Mouse (Mus musculus): ENCODE results near the gene Sh2d7. TPM values are rescaled to one million over a fixed set of nuclear protein-coding genes. Genes with fewer than 3 reads are reported as not detected.

Gene Sh2d7
- polyA plus RNA-seq (2015; fragmentation: Nextera tagmentation; extraction: Ambion mirVana) = not detected in 2 replicates

DNA sequence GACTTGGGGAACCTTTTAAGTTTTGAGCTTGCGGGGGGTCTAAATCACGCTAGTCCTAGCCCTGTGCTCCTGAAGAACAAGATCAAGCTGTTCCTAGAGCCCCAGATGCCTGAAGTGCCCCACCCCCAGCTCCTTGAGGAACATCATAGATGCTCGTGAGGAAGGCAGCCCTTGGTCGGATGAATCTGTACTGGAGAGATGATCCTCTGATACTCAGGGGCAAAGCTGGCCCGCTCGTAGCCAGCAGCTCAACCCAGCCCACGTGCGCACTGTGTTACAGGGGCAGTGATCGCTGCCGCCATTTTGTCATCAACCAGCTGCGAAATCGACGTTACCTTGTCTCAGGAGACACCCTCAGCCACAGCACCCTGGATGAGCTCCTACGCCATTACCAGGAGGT is at the start of gene Sh2d7:
Gene Sh2d7, plus strand, starts transcription at position 301 of the 400 bp plus-strand sequence.

GRCm38 (mm10) chr9:54501453-54502110 is 37.2 kb upstream of the Sh2d7 start, which contains the start of gene Dmxl2:
Gene Dmxl2, minus strand, starts transcription at chr9:54501626.

DNA sequence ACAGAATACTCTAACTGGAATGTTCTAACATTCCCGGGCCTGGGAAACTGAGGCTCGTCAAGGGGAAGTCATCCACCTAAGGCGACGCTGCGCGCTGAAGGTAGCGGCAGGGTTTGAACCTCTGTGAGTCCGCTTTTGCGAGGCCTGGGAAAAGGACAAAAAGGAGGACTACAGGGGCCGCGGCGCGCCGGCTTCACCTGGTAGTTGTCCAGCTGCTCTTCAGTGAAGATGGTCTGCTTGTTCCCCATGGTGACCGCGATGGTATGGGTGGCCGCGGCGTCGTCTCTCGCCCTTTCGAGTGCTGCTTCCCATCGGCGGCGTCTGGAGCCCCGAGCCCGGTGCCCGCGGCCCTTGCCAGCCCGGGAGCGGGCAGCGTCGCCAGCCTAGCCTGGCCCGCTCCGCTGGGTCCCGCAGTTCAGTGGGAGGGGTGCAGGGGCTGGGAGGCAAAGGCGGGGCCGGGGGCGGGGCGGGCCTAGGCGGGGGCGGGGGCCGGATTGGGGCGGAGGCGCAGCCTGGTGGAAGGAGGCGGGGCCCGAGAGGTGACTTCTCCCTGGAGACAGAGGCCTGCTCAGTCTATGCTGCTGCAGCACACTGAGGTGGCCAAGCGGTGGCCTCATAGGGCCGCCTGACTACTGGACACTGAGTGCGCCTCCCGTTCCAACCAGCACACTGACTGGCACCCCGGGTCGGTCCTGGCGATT is 21.1 kb downstream of the Sh2d7 start, which contains the start of gene Cib2:
Gene Cib2, minus strand, starts transcription at position 448 of the 701 bp plus-strand sequence.

DNA sequence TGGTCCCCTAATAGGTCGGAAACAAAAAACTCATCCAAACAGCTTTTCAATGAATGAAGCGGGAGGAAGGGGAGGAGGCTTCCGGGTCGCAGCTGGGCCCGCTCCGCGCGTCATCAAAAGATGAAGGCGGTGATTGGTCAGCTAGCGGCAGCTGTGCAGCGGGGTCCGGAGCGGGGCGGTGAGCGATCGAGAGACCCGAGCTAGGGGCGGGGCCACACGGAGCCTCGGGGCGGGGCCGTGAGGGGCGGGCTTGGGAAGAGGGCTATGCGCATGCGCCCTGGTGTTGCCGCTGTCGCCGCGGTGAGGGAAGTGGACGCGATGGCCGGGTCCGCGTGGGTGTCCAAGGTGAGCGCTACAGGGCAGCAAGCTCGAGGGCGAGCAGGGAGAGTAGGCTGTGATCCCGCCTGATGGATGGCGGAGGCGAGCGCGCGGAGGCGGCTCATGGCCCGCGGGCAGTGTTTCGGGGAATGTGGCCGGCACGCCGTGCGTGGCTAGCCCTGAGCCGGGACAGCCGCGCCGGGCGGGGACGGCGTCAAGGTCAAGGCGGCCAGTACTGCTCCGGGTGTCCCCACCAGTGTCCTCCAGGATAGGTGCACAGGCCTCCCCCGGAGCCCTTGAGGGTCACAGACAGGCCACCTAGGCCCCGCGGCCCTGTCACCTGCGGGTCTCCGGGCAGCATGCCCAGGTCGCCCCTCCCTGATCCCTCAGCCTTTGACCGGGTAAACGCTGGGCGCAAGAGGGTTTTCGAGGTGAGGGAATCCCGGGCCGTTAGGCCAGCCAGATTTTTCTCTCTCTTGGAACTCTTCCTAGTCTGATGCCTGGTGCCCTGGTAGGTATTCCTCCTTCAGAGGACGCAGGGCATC is 47.6 kb downstream of the Sh2d7 start, which contains the start of gene Idh3a:
Gene Idh3a, plus strand, starts transcription at position 136 of the 863 bp plus-strand sequence.

Other genes starting within 250 kb of the Sh2d7 start
- 2.5 and 4.6 TPM in 2 replicates for gene Dmxl2, start 37.4 kb upstream of the Sh2d7 start, polyA plus RNA-seq (2015; fragmentation: Nextera tagmentation; extraction: Ambion mirVana)
- 3.2 and 3.4 TPM in 2 replicates for gene Cib2, start 21.2 kb downstream of the Sh2d7 start, polyA plus RNA-seq (2015; fragmentation: Nextera tagmentation; extraction: Ambion mirVana)
- 80.0 and 88.4 TPM in 2 replicates for gene Idh3a, start 47.4 kb downstream of the Sh2d7 start, polyA plus RNA-seq (2015; fragmentation: Nextera tagmentation; extraction: Ambion mirVana)
- 1.9 and 3.6 TPM in 2 replicates for gene Acsbg1, start 122.9 kb downstream of the Sh2d7 start, polyA plus RNA-seq (2015; fragmentation: Nextera tagmentation; extraction: Ambion mirVana)
- gene Dnaja4, start 159.9 kb downstream of the Sh2d7 start, polyA plus RNA-seq (2015; fragmentation: Nextera tagmentation; extraction: Ambion mirVana) = 3.9 and 4.3 TPM in 2 replicates
- gene Wdr61, start 195.5 kb downstream of the Sh2d7 start, polyA plus RNA-seq (2015; fragmentation: Nextera tagmentation; extraction: Ambion mirVana) = 129 and 130 TPM in 2 replicates
- 0.43 TPM in 1 of 2 replicates, not detected in the other for gene Crabp1, start 225.8 kb downstream of the Sh2d7 start, polyA plus RNA-seq (2015; fragmentation: Nextera tagmentation; extraction: Ambion mirVana)